Mouse (Mus musculus) G1E (cell line): Measurements from ENCODE around the gene Fbxw5.

ENCODE experiments used
- CTCF ChIP-seq: IDR thresholded peaks from 2 replicates; pipeline ENCODE4 v1.5.1; 2012; ENCODE audit warnings: low read depth, low read length, inconsistent platforms, mixed read lengths
- GATA1 ChIP-seq: IDR thresholded peaks from 2 replicates; pipeline ENCODE4 v1.6.1; 2012; ENCODE audit warnings: borderline replicate concordance, low read length, inconsistent platforms, mixed read lengths
- GATA2 ChIP-seq: IDR thresholded peaks from 2 replicates; pipeline ENCODE4 v1.6.1; 2012; ENCODE audit warnings: low read depth, low read length, inconsistent platforms, borderline replicate concordance
- POLR2AphosphoS5 ChIP-seq: IDR thresholded peaks from 2 replicates; pipeline ENCODE4 v1.6.1; 2012; ENCODE audit warnings: low read depth, low read length, inconsistent platforms; ENCODE audit not compliant: insufficient replicate concordance
- TAL1 ChIP-seq: conservative IDR thresholded peaks from 2 replicates; pipeline ENCODE4 v1.6.1; 2012; ENCODE audit warnings: low read depth, low read length, inconsistent platforms, mixed read lengths

DNA sequence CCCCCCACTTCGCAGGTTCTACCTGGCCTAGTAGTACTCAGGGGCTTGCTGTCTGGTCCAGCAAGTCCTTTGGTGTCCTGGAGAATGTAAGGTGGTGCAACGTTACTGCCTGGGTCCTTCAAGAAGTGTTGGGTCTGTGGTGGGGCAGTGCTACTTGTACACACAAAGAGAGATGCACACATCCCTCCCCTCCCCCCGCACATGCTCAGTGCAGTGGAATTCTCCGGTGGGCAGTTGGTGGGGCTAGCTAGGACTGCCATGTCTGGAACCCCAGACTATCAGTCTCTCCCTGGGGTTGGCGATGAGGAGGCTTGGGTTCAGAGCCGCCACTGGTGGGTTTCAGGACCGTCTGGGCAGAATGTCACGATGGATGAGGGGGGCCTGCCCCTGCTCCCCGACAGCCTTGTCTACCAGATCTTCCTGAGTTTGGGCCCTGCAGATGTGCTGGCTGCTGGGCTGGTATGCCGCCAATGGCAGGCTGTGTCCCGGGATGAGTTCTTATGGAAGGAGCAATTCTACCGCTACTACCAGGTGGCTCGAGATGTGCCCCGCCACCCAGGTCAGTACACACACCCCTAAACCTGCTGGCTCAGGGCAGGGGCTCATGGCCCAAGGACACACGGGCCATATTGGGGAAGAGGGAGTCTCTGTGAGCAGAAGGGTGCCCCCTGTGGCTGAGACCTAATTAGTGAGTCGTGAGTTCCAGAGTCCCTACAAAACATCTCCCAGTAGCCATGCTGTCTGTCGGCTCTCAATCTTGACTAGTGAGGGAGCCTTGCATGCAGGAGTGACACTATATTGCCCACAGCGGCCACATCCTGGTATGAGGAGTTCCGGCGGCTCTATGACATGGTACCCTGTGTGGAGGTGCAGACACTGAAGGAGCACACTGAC, 1.3 kb downstream of the Fbxw5 start, which contains the start of gene C8g:
- TF ChIP-seq CTCF (no peak), TAL1 (no peak), POLR2AphosphoS5 (no peak), GATA1 (no peak), GATA2 (no peak)
